Mouse (Mus musculus): ENCODE measurements around the gene Rab29.

GRCm38 (mm10) chr1:131910674-131911558 lies 43.9 kb downstream of the Rab29 start:
- TF ChIP-seq CTCF (IDR thresholded peaks at IDR 0.05; ENCODE audit: low read depth) (no peak), EP300 (optimal IDR thresholded peaks at IDR 0.05) (no peak)

All from stomach, postnatal 0 days (tissue).